Mouse (Mus musculus) duodenum, adult 2 months (tissue): Measurements from ENCODE around the gene Cavin1. TPM values are rescaled to one million over a fixed set of nuclear protein-coding genes. Genes with fewer than 3 reads are reported as not detected.

ENCODE experiments used
- polyA plus RNA-seq: library from polyadenylated mRNA; depleted of rRNA; stranded (reverse); fragments of >200 nt; gene quantifications from 2 replicates; pipeline ENCODE4 v1.2.3, GENCODE M21; 2012; ENCODE audit warnings: low replicate concordance; rRNA removed

The Cavin1 gene
- polyA plus RNA-seq: 27.3 and 28.8 TPM in 2 replicates

GRCm38 (mm10) chr11:100970557-100970937, at the start of gene Cavin1:
TSS of gene Cavin1 (minus strand) at chr11:100970887.

GRCm38 (mm10) chr11:101009046-101009887, 38.6 kb upstream of the Cavin1 start, which contains the start of gene Atp6v0a1:
TSS of gene Atp6v0a1 (plus strand) at chr11:101009452.

GRCm38 (mm10) chr11:100939512-100940151, 31.1 kb downstream of the Cavin1 start, which contains the start of gene Stat3:
TSS of gene Stat3 (minus strand) at chr11:100939540.

Other genes with a start within 250 kb of the Cavin1 start
- gene Rab5c, start 232.7 kb downstream of the Cavin1 start, polyA plus RNA-seq: 226 and 343 TPM in 2 replicates
- not detected in 2 replicates for gene Kcnh4, start 210.9 kb downstream of the Cavin1 start, polyA plus RNA-seq
- gene Hcrt, start 208.0 kb downstream of the Cavin1 start, polyA plus RNA-seq: not detected in 2 replicates
- gene Ghdc, start 199.9 kb downstream of the Cavin1 start, polyA plus RNA-seq: 7.8 and 9.0 TPM in 2 replicates
- 7.1 and 8.7 TPM in 2 replicates for gene Stat5b, start 120.2 kb downstream of the Cavin1 start, polyA plus RNA-seq
- 4.8 and 8.4 TPM in 2 replicates for gene Stat5a, start 111.5 kb downstream of the Cavin1 start, polyA plus RNA-seq
- 48.3 and 72.0 TPM in 2 replicates for gene Stat3, start 31.3 kb downstream of the Cavin1 start, polyA plus RNA-seq
- gene Atp6v0a1, start 38.6 kb upstream of the Cavin1 start, polyA plus RNA-seq: 75.6 and 77.5 TPM in 2 replicates
- gene Naglu, start 99.1 kb upstream of the Cavin1 start, polyA plus RNA-seq: 18.0 and 24.9 TPM in 2 replicates
- 0.22 TPM in 1 of 2 replicates, not detected in the other for gene Hsd17b1, start 107.5 kb upstream of the Cavin1 start, polyA plus RNA-seq
- gene Coasy, start 111.7 kb upstream of the Cavin1 start, polyA plus RNA-seq: 52.0 and 53.1 TPM in 2 replicates
- 55.4 and 114 TPM in 2 replicates for gene Mlx, start 116.4 kb upstream of the Cavin1 start, polyA plus RNA-seq
- gene Psmc3ip, start 124.5 kb upstream of the Cavin1 start, polyA plus RNA-seq: 0.21 and 0.25 TPM in 2 replicates
- gene Retreg3, start 149.0 kb upstream of the Cavin1 start, polyA plus RNA-seq: 34.1 and 45.4 TPM in 2 replicates
- gene Tubg1, start 149.1 kb upstream of the Cavin1 start, polyA plus RNA-seq: 12.9 and 14.6 TPM in 2 replicates
- 1.4 and 1.8 TPM in 2 replicates for gene Tubg2, start 185.0 kb upstream of the Cavin1 start, polyA plus RNA-seq
- gene Cntnap1, start 199.6 kb upstream of the Cavin1 start, polyA plus RNA-seq: 2.5 and 3.7 TPM in 2 replicates
- 49.1 and 101 TPM in 2 replicates for gene Plekhh3, start 200.5 kb upstream of the Cavin1 start, polyA plus RNA-seq
- gene Ccr10, start 204.6 kb upstream of the Cavin1 start, polyA plus RNA-seq: 17.2 and 32.6 TPM in 2 replicates